Mouse (Mus musculus): ENCODE measurements around the gene Zbed4. TPM values are rescaled to one million over a fixed set of nuclear protein-coding genes. Genes with fewer than 3 reads are reported as not detected.

The Zbed4 gene
- total and polyA plus RNA-seq, 3 experiments, result 53.2 to 57.9 TPM; not detected in 1

DNA sequence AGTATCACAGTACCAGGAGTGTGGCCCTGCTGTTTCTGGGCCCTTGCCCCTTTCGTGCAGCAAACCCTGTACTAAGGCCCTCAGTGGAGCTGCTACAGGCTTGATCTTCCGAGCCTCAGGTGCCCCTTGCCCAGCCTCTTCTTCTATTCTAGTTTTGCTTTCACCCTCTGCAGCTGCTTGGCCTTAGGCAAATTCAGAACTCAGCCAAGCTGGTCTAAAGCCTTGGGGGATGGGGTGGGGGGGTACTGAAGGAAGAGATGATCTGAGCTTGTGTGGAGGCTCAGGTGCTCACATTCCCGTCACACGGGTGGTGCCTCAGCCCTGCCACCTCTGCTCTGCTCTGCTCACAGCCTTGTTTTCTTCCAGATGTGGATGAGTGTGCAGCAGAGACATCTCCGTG lies 71.9 kb downstream of the Zbed4 start:
- TF ChIP-seq MAFK (IDR thresholded peaks at IDR 0.05; ENCODE audit: borderline replicate concordance, low read depth, low read length), result no peak
- TF ChIP-seq KAT2A (conservative IDR thresholded peaks at IDR 0.05; ENCODE audit: low read depth, low read length), result no peak
- no peak for TF ChIP-seq MAX (IDR thresholded peaks at IDR 0.05; ENCODE audit: low read length)
- no peak for TF ChIP-seq MEF2A (IDR thresholded peaks at IDR 0.05; ENCODE audit: extremely low read depth, insufficient replicate concordance, low read depth, low read length, poor library complexity, severe bottlenecking)
- no peak for TF ChIP-seq EP300 (IDR thresholded peaks at IDR 0.05; ENCODE audit: low read depth in 1 of 2, low read length in 2 of 2)
- no peak for TF ChIP-seq MYB (IDR thresholded peaks at IDR 0.05; ENCODE audit: low read depth, low read length)
- no peak for TF ChIP-seq ZC3H11A (IDR thresholded peaks at IDR 0.05; ENCODE audit: low read depth, low read length)
- no peak for TF ChIP-seq USF2 (IDR thresholded peaks at IDR 0.05; ENCODE audit: borderline replicate concordance in 1 of 2, insufficient read depth in 1 of 2, low read depth in 1 of 2, low read length in 2 of 2)
- no peak for TF ChIP-seq GABPA (IDR thresholded peaks at IDR 0.05; ENCODE audit: low read depth, low read length)
- no peak for TF ChIP-seq MXI1 (IDR thresholded peaks at IDR 0.05; ENCODE audit: low read depth, low read length)
- TF ChIP-seq RAD21 (IDR thresholded peaks at IDR 0.05; ENCODE audit: low read depth, low read length), result no peak
- TF ChIP-seq MAZ (IDR thresholded peaks at IDR 0.05; ENCODE audit: low read depth, low read length), result no peak
- TF ChIP-seq CTCF (IDR thresholded peaks at IDR 0.05 in 2 of 3, conservative IDR thresholded peaks at IDR 0.05 in 1 of 3; ENCODE audit: control insufficient read depth in 1 of 3, insufficient read depth in 1 of 3, low read depth in 2 of 3, low read length in 3 of 3, poor library complexity in 1 of 3, severe bottlenecking in 1 of 3), result no peak
- no peak for TF ChIP-seq JUND (IDR thresholded peaks at IDR 0.05; ENCODE audit: low read depth, low read length)
- no peak for TF ChIP-seq NELFE (IDR thresholded peaks at IDR 0.05; ENCODE audit: low read depth, low read length)
- no peak for TF ChIP-seq MYC (IDR thresholded peaks at IDR 0.05; ENCODE audit: low read depth, low read length)
- no peak for TF ChIP-seq SIN3A (IDR thresholded peaks at IDR 0.05; ENCODE audit: low read length)
- no peak for TF ChIP-seq ZNF384 (IDR thresholded peaks at IDR 0.05; ENCODE audit: low read depth, low read length)
- no peak for TF ChIP-seq TBP (IDR thresholded peaks at IDR 0.05; ENCODE audit: low read depth, low read length)
- H3K4me1 ChIP-seq (ENCODE audit: control insufficient read depth in 1 of 2, insufficient read depth in 2 of 2, low read length in 2 of 2), result peaks cover 0 to 4% of the 10 kb centered on the region in 2 experiments; a peak in 2 of 4 replicates
- H3K27ac ChIP-seq (ENCODE audit: control insufficient read depth, low read depth, low read length), result no peak overlapping the region
- H3K36me3 ChIP-seq (ENCODE audit: control insufficient read depth in 1 of 2, insufficient read depth in 2 of 2, low read length in 2 of 2), result peaks cover 1 to 3% of the 10 kb centered on the region in 2 experiments; a peak in 2 of 4 replicates
- no peak for DNase-seq (ENCODE audit: low read depth, low spot score)
- no peaks in the 10 kb centered on the region for H3K9me3 ChIP-seq (replicated peaks; ENCODE audit: insufficient read depth, low read length)
- H3K79me2 ChIP-seq (ENCODE audit: control insufficient read depth, insufficient read depth, low read length, poor library complexity), result peaks cover 13% of the 10 kb centered on the region
- no peaks in the 10 kb centered on the region for H3K27me3 ChIP-seq (ENCODE audit: control insufficient read depth in 1 of 2, insufficient read depth in 2 of 2, low read length in 2 of 2)
- H3K4me3 ChIP-seq (ENCODE audit: control insufficient read depth in 1 of 2, insufficient read depth in 1 of 2, low read depth in 2 of 2, low read length in 2 of 2), result no peak overlapping the region
- no peak overlapping the region for H3K9ac ChIP-seq (ENCODE audit: control insufficient read depth, low read depth, low read length, poor library complexity, severe bottlenecking)

DNA sequence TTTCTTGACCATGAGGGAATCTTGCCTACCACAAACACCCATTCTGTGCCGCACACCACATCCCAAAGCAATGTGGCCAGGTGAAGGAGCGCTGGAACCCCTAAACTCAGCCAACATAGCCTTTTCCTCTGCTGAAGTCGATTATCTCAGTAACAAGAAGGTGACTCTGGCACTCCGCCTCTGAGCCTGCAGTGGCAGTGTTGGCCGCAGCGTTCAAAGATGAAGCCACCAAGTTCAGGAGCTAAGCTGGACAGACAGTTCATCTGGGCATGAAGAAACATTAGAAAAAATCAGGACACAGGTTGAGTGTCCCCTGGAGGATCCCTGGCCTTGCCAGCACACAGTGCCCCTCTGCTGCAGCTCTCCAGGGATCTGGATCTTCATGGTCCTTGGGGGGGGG lies 76.0 kb downstream of the Zbed4 start:
- Histone ChIP-seq H3K9ac (ENCODE audit: control insufficient read depth, low read depth, low read length, poor library complexity, severe bottlenecking) (no peak overlapping the region), H3K4me3 (ENCODE audit: control insufficient read depth in 1 of 2, insufficient read depth in 1 of 2, low read depth in 2 of 2, low read length in 2 of 2) (no peak overlapping the region), H3K79me2 (ENCODE audit: control insufficient read depth, insufficient read depth, low read length, poor library complexity) (no peaks in the 10 kb centered on the region), H3K4me1 (ENCODE audit: control insufficient read depth in 1 of 2, insufficient read depth in 2 of 2, low read length in 2 of 2) (no peaks in the 10 kb centered on the region), H3K27ac (ENCODE audit: control insufficient read depth, low read depth, low read length) (no peak overlapping the region), H3K9me3 (replicated peaks; ENCODE audit: insufficient read depth, low read length) (no peaks in the 10 kb centered on the region), H3K27me3 (ENCODE audit: control insufficient read depth in 1 of 2, insufficient read depth in 2 of 2, low read length in 2 of 2) (no peaks in the 10 kb centered on the region), H3K36me3 (ENCODE audit: control insufficient read depth in 1 of 2, insufficient read depth in 2 of 2, low read length in 2 of 2) (0 out of 4 replicates have a peak, but pooled peaks cover 0 to 1% of the 10 kb centered on the region in 2 experiments)
- DNase-seq (ENCODE audit: low read depth, low spot score), result no peak
- TF ChIP-seq ZMIZ1 (IDR thresholded peaks at IDR 0.05; ENCODE audit: low read depth, low read length), result no peak
- no peak for TF ChIP-seq TCF12 (IDR thresholded peaks at IDR 0.05; ENCODE audit: low read depth, low read length)
- no peak for TF ChIP-seq EP300 (IDR thresholded peaks at IDR 0.05; ENCODE audit: low read depth in 1 of 2, low read length in 2 of 2)
- no peak for TF ChIP-seq BHLHE40 (IDR thresholded peaks at IDR 0.05; ENCODE audit: borderline replicate concordance, low read depth, low read length)
- TF ChIP-seq KAT2A (conservative IDR thresholded peaks at IDR 0.05; ENCODE audit: low read depth, low read length), result no peak
- TF ChIP-seq ZNF384 (IDR thresholded peaks at IDR 0.05; ENCODE audit: low read depth, low read length), result no peak
- TF ChIP-seq USF1 (IDR thresholded peaks at IDR 0.05; ENCODE audit: low read depth, low read length), result no peak
- TF ChIP-seq CHD1 (IDR thresholded peaks at IDR 0.05; ENCODE audit: low read depth, low read length), result no peak
- no peak for TF ChIP-seq SIN3A (IDR thresholded peaks at IDR 0.05; ENCODE audit: low read length)
- no peak for TF ChIP-seq GATA1 (IDR thresholded peaks at IDR 0.05; ENCODE audit: low read depth, low read length)
- TF ChIP-seq JUND (IDR thresholded peaks at IDR 0.05; ENCODE audit: low read depth, low read length), result no peak
- TF ChIP-seq SMC3 (IDR thresholded peaks at IDR 0.05; ENCODE audit: low read depth, low read length), result no peak
- no peak for TF ChIP-seq CTCF (IDR thresholded peaks at IDR 0.05 in 2 of 3, conservative IDR thresholded peaks at IDR 0.05 in 1 of 3; ENCODE audit: control insufficient read depth in 1 of 3, insufficient read depth in 1 of 3, low read depth in 2 of 3, low read length in 3 of 3, poor library complexity in 1 of 3, severe bottlenecking in 1 of 3)
- TF ChIP-seq RCOR1 (IDR thresholded peaks at IDR 0.05; ENCODE audit: low read depth, low read length), result no peak
- TF ChIP-seq TAL1 (IDR thresholded peaks at IDR 0.05; ENCODE audit: low read length), result no peak
- TF ChIP-seq CHD2 (IDR thresholded peaks at IDR 0.05; ENCODE audit: low read length), result no peak
- TF ChIP-seq MAX (IDR thresholded peaks at IDR 0.05; ENCODE audit: low read length), result no peak
- no peak for TF ChIP-seq NELFE (IDR thresholded peaks at IDR 0.05; ENCODE audit: low read depth, low read length)
- TF ChIP-seq ZKSCAN1 (IDR thresholded peaks at IDR 0.05; ENCODE audit: low read depth, low read length), result no peak
